Mouse (Mus musculus) effector memory CD4-positive, alpha-beta T cell, adult 5 months (primary cell): ENCODE results near the gene Fus. TPM values are rescaled to one million over a fixed set of nuclear protein-coding genes. Genes with fewer than 3 reads are reported as not detected.

Source experiments
- polyA plus RNA-seq: library from polyadenylated mRNA; unstranded; fragments of 100-300 nt; shearing (Covaris generic); gene quantifications from one replicate; pipeline ENCODE4 v1.2.1, GENCODE M21; 2017

The Fus gene
- polyA plus RNA-seq: 253 TPM

GRCm38 (mm10) chr7:127967004-127967921, at the start of gene Fus:
Gene Fus (plus strand): TSS chr7:127967457.

GRCm38 (mm10) chr7:127929923-127930322, 37.3 kb upstream of the Fus start, which contains the start of gene Prss8:
Gene Prss8 (minus strand): TSS chr7:127930104.

DNA sequence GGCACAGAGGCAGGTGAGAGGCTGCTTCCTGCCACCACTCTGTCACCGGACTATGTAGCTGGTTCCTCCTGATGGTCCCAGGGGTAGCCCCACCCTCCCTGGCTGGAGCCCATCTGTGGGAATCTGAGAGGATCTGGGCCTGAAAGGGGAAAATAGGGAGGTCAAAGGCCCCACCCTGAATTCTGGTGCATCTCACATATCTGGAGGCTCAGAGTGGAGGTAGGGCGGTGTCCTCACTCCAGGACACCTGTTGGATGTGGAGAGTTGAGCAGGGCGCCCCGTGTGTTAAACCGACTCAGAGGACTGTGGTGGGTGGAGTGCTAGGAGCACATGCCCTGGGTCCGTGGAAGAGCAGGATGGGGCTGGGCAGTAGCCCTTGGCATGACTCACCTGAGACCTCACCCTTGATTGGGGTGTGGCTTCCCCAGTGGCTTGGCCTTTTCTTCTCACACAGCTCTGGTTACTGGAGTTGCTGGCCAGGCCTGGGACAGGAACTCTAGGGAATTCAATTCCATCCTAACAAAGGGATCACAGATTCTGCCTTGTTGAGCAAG, 20.7 kb upstream of the Fus start, which contains the start of gene Prss36:
TSS of gene Prss36 (minus strand) at position 256 of the 554 bp plus-strand sequence.

DNA sequence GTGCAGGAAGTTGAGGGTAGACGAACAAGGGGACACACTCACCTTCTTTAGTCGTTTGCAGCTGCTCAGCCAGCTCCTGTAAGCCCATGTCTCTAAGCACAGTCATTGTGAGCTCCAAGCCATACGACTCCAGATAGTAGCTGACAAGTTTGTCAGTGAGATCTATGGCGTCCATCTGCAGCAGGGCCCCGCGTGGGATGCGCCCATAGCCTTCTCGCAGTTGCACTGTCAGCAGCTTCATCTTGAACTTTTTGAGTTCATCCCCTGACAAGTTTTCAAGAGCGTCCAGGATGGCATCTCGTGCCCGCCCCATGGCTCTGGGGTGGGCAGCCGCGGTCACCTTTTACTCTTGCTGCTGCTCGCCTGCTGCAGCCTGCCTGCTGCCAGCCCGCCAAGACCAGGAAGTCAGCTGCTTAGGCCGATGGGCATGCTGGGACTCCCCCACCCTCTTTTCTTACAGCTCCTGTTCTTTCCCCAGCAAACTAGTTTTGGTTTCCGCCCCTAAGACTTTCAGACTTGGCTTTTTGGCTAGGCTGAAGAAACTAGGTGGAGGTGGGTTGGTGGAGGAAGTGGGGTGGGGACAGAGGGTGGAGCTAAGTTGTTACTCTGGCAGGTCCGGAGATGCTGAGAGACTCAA, 26.2 kb downstream of the Fus start, which contains the start of gene Pycard:
TSS of gene Pycard (minus strand) at position 527 of the 637 bp plus-strand sequence.

GRCm38 (mm10) chr7:128003688-128004087, 36.4 kb downstream of the Fus start, which contains the start of gene Trim72:
Gene Trim72 (plus strand): TSS chr7:128003949.

Other genes starting within 250 kb of the Fus start
- not detected for gene Ctf2, start 235.3 kb upstream of the Fus start, polyA plus RNA-seq
- 0.71 TPM for gene Fbxl19, start 222.9 kb upstream of the Fus start, polyA plus RNA-seq
- 10.5 TPM for gene Orai3, start 197.6 kb upstream of the Fus start, polyA plus RNA-seq
- 7.5 TPM for gene Setd1a, start 190.8 kb upstream of the Fus start, polyA plus RNA-seq
- not detected for gene Gm49388, start 181.8 kb upstream of the Fus start, polyA plus RNA-seq
- 0.79 TPM for gene Hsd3b7, start 166.9 kb upstream of the Fus start, polyA plus RNA-seq
- gene Stx4a, start 143.2 kb upstream of the Fus start, polyA plus RNA-seq: 111 TPM
- 0.41 TPM for gene Stx1b, start 142.9 kb upstream of the Fus start, polyA plus RNA-seq
- 25.8 TPM for gene Zfp646, start 91.2 kb upstream of the Fus start, polyA plus RNA-seq
- 9.0 TPM for gene Zfp668, start 90.6 kb upstream of the Fus start, polyA plus RNA-seq
- 0.51 TPM for gene Prss53, start 76.5 kb upstream of the Fus start, polyA plus RNA-seq
- gene Gm21974, start 72.0 kb upstream of the Fus start, polyA plus RNA-seq: not detected
- 47.2 TPM for gene Vkorc1, start 71.8 kb upstream of the Fus start, polyA plus RNA-seq
- 39.1 TPM for gene Bckdk, start 63.4 kb upstream of the Fus start, polyA plus RNA-seq
- gene Kat8, start 54.9 kb upstream of the Fus start, polyA plus RNA-seq: 32.7 TPM
- gene Prss8, start 37.4 kb upstream of the Fus start, polyA plus RNA-seq: not detected
- 1.7 TPM for gene Prss36, start 20.7 kb upstream of the Fus start, polyA plus RNA-seq
- gene Pycard, start 26.4 kb downstream of the Fus start, polyA plus RNA-seq: 95.9 TPM
- gene Trim72, start 36.5 kb downstream of the Fus start, polyA plus RNA-seq: not detected
- 0.39 TPM for gene Itgam, start 95.2 kb downstream of the Fus start, polyA plus RNA-seq
- not detected for gene Gm49368, start 95.2 kb downstream of the Fus start, polyA plus RNA-seq
- gene Itgax, start 162.1 kb downstream of the Fus start, polyA plus RNA-seq: 0.72 TPM
- 0.26 TPM for gene Itgad, start 186.9 kb downstream of the Fus start, polyA plus RNA-seq
- gene Cox6a2, start 238.9 kb downstream of the Fus start, polyA plus RNA-seq: not detected